Mouse (Mus musculus): ENCODE results near the gene Tmem175.
"Not testable (repeated sequence)": the region's sequence is repeated elsewhere in the genome, so short reads cannot be mapped to it uniquely, and the experiment has no call there.

Tmem175 gene

GRCm38 (mm10) chr5:108629634-108630483 is at the start of gene Tmem175, which contains the start of gene Gak:
TSS of gene Tmem175 (plus strand) at chr5:108629770.
TSS of gene Gak (minus strand) at chr5:108629755.
- DNase-seq (ENCODE audit: low spot score in 2 of 2), result peak; percentile 92 to 94

- no peak for DNase-seq (ENCODE audit: low spot score in 2 of 2)
Observed at GRCm38 (mm10) chr5:108581361-108581891, 48.1 kb upstream of the Tmem175 start.

- DNase-seq (ENCODE audit: low spot score in 2 of 2), result no peak
Observed at GRCm38 (mm10) chr5:108599923-108600322, 29.6 kb upstream of the Tmem175 start.

- DNase-seq (ENCODE audit: low spot score in 2 of 2), result no peak
Observed at GRCm38 (mm10) chr5:108602537-108602936, 27.0 kb upstream of the Tmem175 start.

- DNase-seq (ENCODE audit: low spot score in 2 of 2), result no peak
Observed at GRCm38 (mm10) chr5:108610426-108610825, 19.1 kb upstream of the Tmem175 start.

GRCm38 (mm10) chr5:108621870-108622269 is 7.7 kb upstream of the Tmem175 start:
- no peak for DNase-seq (ENCODE audit: low spot score in 2 of 2)

GRCm38 (mm10) chr5:108626050-108626660 is 3.4 kb upstream of the Tmem175 start:
- no peak for DNase-seq (ENCODE audit: low spot score in 2 of 2)

GRCm38 (mm10) chr5:108628891-108629633 is 508 bp upstream of the Tmem175 start:
- DNase-seq (ENCODE audit: low spot score in 2 of 2), result peak in 1 of 2 experiments; percentile 9

- no peak for DNase-seq (ENCODE audit: low spot score in 2 of 2)
Observed at GRCm38 (mm10) chr5:108633676-108634075, 4.1 kb downstream of the Tmem175 start.

GRCm38 (mm10) chr5:108634088-108634487 is 4.5 kb downstream of the Tmem175 start:
- DNase-seq (ENCODE audit: low spot score in 2 of 2), result not testable (repeated sequence)

- DNase-seq (ENCODE audit: low spot score in 2 of 2), result no peak
Observed at GRCm38 (mm10) chr5:108636172-108636571, 6.6 kb downstream of the Tmem175 start.

GRCm38 (mm10) chr5:108643674-108644073 is 14.1 kb downstream of the Tmem175 start:
- no peak for DNase-seq (ENCODE audit: low spot score in 2 of 2)

- DNase-seq (ENCODE audit: low spot score in 2 of 2), result no peak
Observed at GRCm38 (mm10) chr5:108645651-108646342, 16.2 kb downstream of the Tmem175 start.

GRCm38 (mm10) chr5:108646343-108646660 is 16.7 kb downstream of the Tmem175 start:
- DNase-seq (ENCODE audit: low spot score in 2 of 2), result no peak

GRCm38 (mm10) chr5:108647311-108647710 is 17.7 kb downstream of the Tmem175 start:
- DNase-seq (ENCODE audit: low spot score in 2 of 2), result no peak

GRCm38 (mm10) chr5:108647820-108648465 is 18.4 kb downstream of the Tmem175 start:
- no peak for DNase-seq (ENCODE audit: low spot score in 2 of 2)

GRCm38 (mm10) chr5:108648937-108649576 is 19.5 kb downstream of the Tmem175 start:
- DNase-seq (ENCODE audit: low spot score in 2 of 2), result no peak

GRCm38 (mm10) chr5:108650341-108650740 is 20.8 kb downstream of the Tmem175 start:
- no peak for DNase-seq (ENCODE audit: low spot score in 2 of 2)

GRCm38 (mm10) chr5:108651136-108651720 is 21.7 kb downstream of the Tmem175 start:
- DNase-seq (ENCODE audit: low spot score in 2 of 2), result no peak

- peak; percentile 66 to 71 for DNase-seq (ENCODE audit: low spot score in 2 of 2)
Observed at GRCm38 (mm10) chr5:108651823-108652222, 22.3 kb downstream of the Tmem175 start.
